Mouse (Mus musculus) heart, embryonic 14.5 days (tissue): ENCODE results near the gene Lrrc7. TPM values are rescaled to one million over a fixed set of nuclear protein-coding genes. Genes with fewer than 3 reads are reported as not detected.

Source experiments
- ATAC-seq: fragments of 200-750 bp; cut with Nextera tagmentation; 2 replicates; pipeline ENCODE4 v1.8.0; 2017; ENCODE audit warnings: low read depth, moderate TSS enrichment; ENCODE audit not compliant: insufficient number of reproducible peaks, insufficient read depth, low FRiP score
- H3K27ac ChIP-seq, 2 experiments: fragments of 200-500 bp in 1 of 2; fragments of 300-500 bp in 1 of 2; sonication (generic) in 1 of 2; replicated peaks in 1 of 2; 2 replicates each; pipeline ENCODE4 v1.5.1; 2012 to 2014; ENCODE audit warnings: low read depth in 2 of 2, low read length in 2 of 2, control low read depth in 1 of 2, mild to moderate bottlenecking in 1 of 2, mixed read lengths in 1 of 2; ENCODE audit not compliant: control insufficient read depth in 1 of 2, insufficient read depth in 1 of 2
- H3K27me3 ChIP-seq: fragments of 300-500 bp; sonication (generic); 2 replicates; pipeline ENCODE4 v1.6.1; 2014; ENCODE audit warnings: mild to moderate bottlenecking, low read length, control low read depth; ENCODE audit not compliant: control insufficient read depth, insufficient read depth
- H3K36me3 ChIP-seq: fragments of 300-500 bp; sonication (generic); 2 replicates; pipeline ENCODE4 v1.6.1; 2014; ENCODE audit warnings: mild to moderate bottlenecking, control low read depth, low read length, mixed read lengths; ENCODE audit not compliant: control insufficient read depth, insufficient read depth
- H3K4me1 ChIP-seq, 2 experiments: fragments of 200-500 bp in 1 of 2; fragments of 300-500 bp in 1 of 2; sonication (generic) in 1 of 2; 2 replicates each; pipeline ENCODE4 v1.6.1; 2012 to 2014; ENCODE audit warnings: low read length in 2 of 2, control low read depth in 1 of 2, mixed read lengths in 1 of 2; ENCODE audit not compliant: control insufficient read depth in 2 of 2, insufficient read depth in 2 of 2
- H3K4me2 ChIP-seq: fragments of 300-500 bp; sonication (generic); 2 replicates; pipeline ENCODE4 v1.6.1; 2014; ENCODE audit warnings: mild to moderate bottlenecking, low read length
- H3K4me3 ChIP-seq, 2 experiments: fragments of 200-500 bp in 1 of 2; fragments of 300-500 bp in 1 of 2; sonication (generic) in 1 of 2; 2 replicates each; pipeline ENCODE4 v1.5.1; 2012 to 2014; ENCODE audit warnings: low read length in 2 of 2, mild to moderate bottlenecking in 2 of 2, control low read depth in 1 of 2, low read depth in 1 of 2, moderate library complexity in 1 of 2; ENCODE audit not compliant: control insufficient read depth in 1 of 2, insufficient read depth in 1 of 2
- H3K9ac ChIP-seq: fragments of 300-500 bp; sonication (generic); 2 replicates; pipeline ENCODE4 v1.6.1; 2014; ENCODE audit warnings: mild to moderate bottlenecking, low read length
- H3K9me3 ChIP-seq: fragments of 300-500 bp; sonication (generic); 2 replicates; pipeline ENCODE4 v1.6.1; 2016; ENCODE audit warnings: low read length, control low read depth; ENCODE audit not compliant: control insufficient read depth
- WGBS: fragments of 180-500 bp; shearing (Covaris S2); extraction: QIAGEN DNeasy Blood & Tissue Kit; methylation state at CpG from one replicate; pipeline ENCODE4 v1.1.7; 2014; 5-methylcytosine and 5-hydroxymethylcytosine counted together
- polyA plus RNA-seq: library from polyadenylated mRNA; unstranded; fragments of >200 nt; fragmentation: Nextera tagmentation; extraction: Ambion mirVana; gene quantifications from 2 replicates; pipeline ENCODE4 v1.2.1, GENCODE M21; 2014

The Lrrc7 gene
- polyA plus RNA-seq, 1 experiment from 2014 or later = 0.14 TPM

- H3K36me3 ChIP-seq = no peaks in the 10 kb centered on the region
- H3K4me2 ChIP-seq = no peak overlapping the region
- ATAC-seq = no peak
- 75% methylated on average over 1 of the region's 1 CpGs for WGBS
- no peak overlapping the region for H3K4me3 ChIP-seq
- no peak overlapping the region for H3K9ac ChIP-seq
- no peaks in the 10 kb centered on the region for H3K4me1 ChIP-seq
- H3K27me3 ChIP-seq = no peaks in the 10 kb centered on the region
- no peak overlapping the region for H3K27ac ChIP-seq
- H3K9me3 ChIP-seq = no peaks in the 10 kb centered on the region
Measured at GRCm38 (mm10) chr3:158400600-158400999, 161.4 kb downstream of the Lrrc7 start.

DNA sequence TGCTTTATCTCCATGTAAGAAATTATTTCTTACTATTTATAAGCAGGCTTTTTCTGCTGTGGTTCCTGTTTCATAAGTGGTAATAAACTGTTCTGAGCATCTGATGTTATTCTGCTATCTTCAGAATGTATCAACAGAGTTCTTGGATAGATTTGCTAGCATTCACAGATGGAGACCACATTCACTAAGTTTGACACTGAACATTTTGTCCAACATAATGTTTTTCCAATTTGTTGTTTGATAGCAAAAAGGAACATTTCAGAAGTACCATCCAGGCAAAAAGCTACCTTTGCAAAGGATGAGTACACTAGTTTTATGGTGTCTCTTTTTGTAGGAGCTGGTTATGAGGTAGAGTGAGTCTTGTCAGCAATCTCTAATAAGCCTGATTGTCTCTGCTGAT is 170.5 kb downstream of the Lrrc7 start:
- no peak overlapping the region for H3K4me2 ChIP-seq
- H3K9ac ChIP-seq = no peak overlapping the region
- no peaks in the 10 kb centered on the region for H3K36me3 ChIP-seq
- H3K4me1 ChIP-seq = no peaks in the 10 kb centered on the region
- H3K27me3 ChIP-seq = no peaks in the 10 kb centered on the region
- ATAC-seq = no peak
- H3K27ac ChIP-seq = no peak overlapping the region
- H3K4me3 ChIP-seq = no peak overlapping the region
- no peaks in the 10 kb centered on the region for H3K9me3 ChIP-seq

- WGBS = 39% methylated on average over 2 of the region's 2 CpGs
- no peak overlapping the region for H3K9ac ChIP-seq
- ATAC-seq = no peak
- no peaks in the 10 kb centered on the region for H3K36me3 ChIP-seq
- no peak overlapping the region for H3K4me2 ChIP-seq
- H3K27me3 ChIP-seq = no peaks in the 10 kb centered on the region
- no peaks in the 10 kb centered on the region for H3K9me3 ChIP-seq
- H3K27ac ChIP-seq = no peak overlapping the region
- no peak overlapping the region for H3K4me3 ChIP-seq
- no peaks in the 10 kb centered on the region for H3K4me1 ChIP-seq
Measured at GRCm38 (mm10) chr3:158388076-158388454, 174.0 kb downstream of the Lrrc7 start.

DNA sequence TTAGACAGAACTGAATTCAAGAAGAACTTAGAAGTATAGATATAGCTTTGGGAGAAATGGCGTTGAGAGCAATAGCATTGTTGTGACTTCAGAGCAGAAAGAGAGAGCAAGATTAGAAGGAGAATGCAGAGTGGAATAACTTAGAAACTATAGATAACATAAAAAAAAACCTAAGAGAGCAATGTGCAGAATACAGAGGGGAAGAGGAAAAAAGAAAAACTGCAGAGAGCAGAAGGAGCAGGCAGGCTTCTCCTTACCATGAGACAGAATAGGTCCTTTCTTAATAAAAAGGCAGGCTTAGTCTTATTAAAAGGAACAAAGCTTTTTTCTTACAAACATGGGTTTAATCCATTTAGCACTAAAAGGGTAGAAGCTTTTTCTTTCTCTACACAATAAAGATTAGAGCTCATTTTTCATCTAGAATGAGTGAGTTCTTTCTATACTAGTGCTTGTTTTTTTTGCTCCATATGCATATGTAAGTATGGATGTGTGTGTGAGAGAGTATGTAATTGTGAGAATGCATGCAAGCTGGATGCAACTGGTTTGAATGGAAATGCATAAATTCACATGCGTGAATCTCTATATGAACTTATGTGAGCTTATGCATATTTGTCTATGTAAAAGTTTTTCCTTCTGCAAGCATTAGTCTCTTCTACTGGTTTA is 174.5 kb downstream of the Lrrc7 start:
- Histone ChIP-seq H3K9me3 (no peaks in the 10 kb centered on the region), H3K27ac (no peak overlapping the region), H3K9ac (no peak overlapping the region), H3K4me3 (no peak overlapping the region), H3K36me3 (no peaks in the 10 kb centered on the region), H3K27me3 (no peaks in the 10 kb centered on the region), H3K4me2 (no peak overlapping the region), H3K4me1 (no peaks in the 10 kb centered on the region)
- 62% methylated on average over 2 of the region's 2 CpGs for WGBS
- no peak for ATAC-seq

DNA sequence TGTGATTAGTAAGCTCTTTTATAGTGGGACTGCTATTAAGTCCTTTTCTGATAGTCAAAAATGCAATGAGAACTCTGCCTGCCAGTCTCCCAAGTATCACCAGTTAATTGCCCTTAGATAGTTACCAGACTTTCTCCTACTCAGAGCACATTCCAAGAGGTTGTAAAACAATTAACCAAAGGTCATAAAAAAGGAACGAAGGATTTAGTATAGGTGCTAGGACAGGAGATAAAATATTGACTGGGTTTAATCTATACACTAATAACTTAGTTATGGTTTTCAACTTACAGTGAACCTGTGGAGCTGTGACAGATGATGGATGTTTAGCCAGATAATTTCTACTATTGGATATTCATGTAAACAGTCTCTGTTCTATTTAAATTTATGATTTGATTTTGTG is 175.2 kb downstream of the Lrrc7 start:
- H3K27ac ChIP-seq = no peak overlapping the region
- no peaks in the 10 kb centered on the region for H3K4me1 ChIP-seq
- no peak for ATAC-seq
- no peaks in the 10 kb centered on the region for H3K9me3 ChIP-seq
- WGBS = 43% methylated on average over 1 of the region's 1 CpGs
- no peak overlapping the region for H3K9ac ChIP-seq
- no peak overlapping the region for H3K4me2 ChIP-seq
- H3K4me3 ChIP-seq = no peak overlapping the region
- no peaks in the 10 kb centered on the region for H3K36me3 ChIP-seq
- no peaks in the 10 kb centered on the region for H3K27me3 ChIP-seq

GRCm38 (mm10) chr3:158375885-158376284 is 186.1 kb downstream of the Lrrc7 start:
- ATAC-seq = no peak
- Histone ChIP-seq H3K4me2 (no peak overlapping the region), H3K4me1 (no peaks in the 10 kb centered on the region), H3K36me3 (no peaks in the 10 kb centered on the region), H3K9ac (no peak overlapping the region), H3K27me3 (no peaks in the 10 kb centered on the region), H3K27ac (no peak overlapping the region), H3K4me3 (no peak overlapping the region), H3K9me3 (no peaks in the 10 kb centered on the region)
- WGBS = 3% methylated on average over 1 of the region's 1 CpGs

GRCm38 (mm10) chr3:158369169-158369568 is 192.9 kb downstream of the Lrrc7 start:
- H3K4me1 ChIP-seq = no peaks in the 10 kb centered on the region
- H3K27me3 ChIP-seq = no peaks in the 10 kb centered on the region
- no peaks in the 10 kb centered on the region for H3K9me3 ChIP-seq
- no peak for ATAC-seq
- no peak overlapping the region for H3K9ac ChIP-seq
- no peaks in the 10 kb centered on the region for H3K36me3 ChIP-seq
- H3K4me3 ChIP-seq = no peak overlapping the region
- 72% methylated on average over 3 of the region's 3 CpGs for WGBS
- no peak overlapping the region for H3K4me2 ChIP-seq
- H3K27ac ChIP-seq = no peak overlapping the region

- H3K4me1 ChIP-seq = no peaks in the 10 kb centered on the region
- no peak overlapping the region for H3K4me2 ChIP-seq
- H3K36me3 ChIP-seq = no peaks in the 10 kb centered on the region
- ATAC-seq = no peak
- H3K9ac ChIP-seq = no peak overlapping the region
- no peak overlapping the region for H3K27ac ChIP-seq
- no peaks in the 10 kb centered on the region for H3K27me3 ChIP-seq
- WGBS = 63% methylated on average over 3 of the region's 3 CpGs
- no peaks in the 10 kb centered on the region for H3K9me3 ChIP-seq
- H3K4me3 ChIP-seq = no peak overlapping the region
Measured at GRCm38 (mm10) chr3:158365801-158366200, 196.2 kb downstream of the Lrrc7 start.
